Mouse (Mus musculus): ENCODE measurements at regions not wholly inside any gene's neighbourhood (a gene's known extent, or its start where the extent isn't known, plus 50 kb on each side); places are given as distances from the start of the nearest gene placed in this dataset.
"Not testable (repeated sequence)": the region's sequence is repeated elsewhere in the genome, so short reads cannot be mapped to it uniquely, and the experiment has no call there.

GRCm38 (mm10) chr14:104410730-104411129 lies 57.1 kb downstream of the Pou4f1 start:
- DNase-seq (ENCODE audit: low read depth), result no peak

- no peak for DNase-seq (ENCODE audit: low read depth)
Observed at GRCm38 (mm10) chr14:104410292-104410691, 57.5 kb downstream of the Pou4f1 start.

- no peak for DNase-seq (ENCODE audit: low read depth)
Observed at GRCm38 (mm10) chr14:104406062-104406461, 61.7 kb downstream of the Pou4f1 start.

- no peak for DNase-seq (ENCODE audit: low read depth)
Observed at GRCm38 (mm10) chr14:104389297-104390071, 78.3 kb downstream of the Pou4f1 start.

GRCm38 (mm10) chr14:104388879-104389278 lies 78.9 kb downstream of the Pou4f1 start:
- no peak for DNase-seq (ENCODE audit: low read depth)

- no peak for DNase-seq (ENCODE audit: low read depth)
Observed at GRCm38 (mm10) chr14:104380986-104381385, 86.8 kb downstream of the Pou4f1 start.

GRCm38 (mm10) chr14:104372776-104373175 lies 95.0 kb downstream of the Pou4f1 start:
- no peak for DNase-seq (ENCODE audit: low read depth)

- no peak for DNase-seq (ENCODE audit: low read depth)
Observed at GRCm38 (mm10) chr14:104356636-104357035, 111.2 kb downstream of the Pou4f1 start.

GRCm38 (mm10) chr14:104336783-104337182 lies 131.0 kb downstream of the Pou4f1 start:
- not testable (repeated sequence) for DNase-seq (ENCODE audit: low read depth)

- no peak for DNase-seq (ENCODE audit: low read depth)
Observed at GRCm38 (mm10) chr14:104326089-104326488, 141.7 kb downstream of the Pou4f1 start.

- no peak for DNase-seq (ENCODE audit: low read depth)
Observed at GRCm38 (mm10) chr14:104300141-104300540, 167.7 kb downstream of the Pou4f1 start.

- no peak for DNase-seq (ENCODE audit: low read depth)
Observed at GRCm38 (mm10) chr14:104298312-104298711, 169.5 kb downstream of the Pou4f1 start.

GRCm38 (mm10) chr14:104297316-104298311 lies 170.2 kb downstream of the Pou4f1 start:
- DNase-seq (ENCODE audit: low read depth), result no peak

- DNase-seq (ENCODE audit: low read depth), result no peak
Observed at GRCm38 (mm10) chr14:104293814-104294213, 174.0 kb downstream of the Pou4f1 start.

GRCm38 (mm10) chr14:104293147-104293546 lies 174.7 kb downstream of the Pou4f1 start:
- no peak for DNase-seq (ENCODE audit: low read depth)

- DNase-seq (ENCODE audit: low read depth), result no peak
Observed at GRCm38 (mm10) chr14:104280353-104280752, 187.4 kb downstream of the Pou4f1 start.

GRCm38 (mm10) chr14:104279890-104280289 lies 187.9 kb downstream of the Pou4f1 start:
- DNase-seq (ENCODE audit: low read depth), result no peak

GRCm38 (mm10) chr14:104274752-104275151 lies 193.0 kb downstream of the Pou4f1 start:
- no peak for DNase-seq (ENCODE audit: low read depth)

- DNase-seq (ENCODE audit: low read depth), result no peak
Observed at GRCm38 (mm10) chr14:104264919-104265764, 202.7 kb downstream of the Pou4f1 start.

- DNase-seq (ENCODE audit: low read depth), result no peak
Observed at GRCm38 (mm10) chr14:104216965-104217364, 250.8 kb downstream of the Pou4f1 start.

- no peak for DNase-seq (ENCODE audit: low read depth)
Observed at GRCm38 (mm10) chr14:104210719-104211118, 257.1 kb downstream of the Pou4f1 start.

- no peak for DNase-seq (ENCODE audit: low read depth)
Observed at GRCm38 (mm10) chr14:104208855-104209254, 258.9 kb downstream of the Pou4f1 start.

Measured in c-Kit-positive CD71-negative TER-119-negative erythroid progenitor cells, embryonic 14.5 days (primary cell).